In genomic region chr5:144965639-144966351, GRCm38 (mm10) we compare ENCODE assay signal across 8 mouse cellular contexts. TPM values are rescaled to one million over a fixed set of nuclear protein-coding genes. Genes with fewer than 3 reads are reported as not detected.
DNase-seq lines count a peak whose midpoint lies in the region; ATAC-seq and TF ChIP-seq lines count a peak whose summit lies in the region.

TSS of gene Smurf1 (minus strand) at chr5:144965847.

- peak; percentile 89 for DNase-seq in adrenal gland, adult 2 months
- peak; percentile 99 for DNase-seq in embryo, embryonic 11 days
- peak; percentile 96 for DNase-seq in limb, embryonic 10.5 days (ENCODE audit: low spot score)
- DNase-seq in skeletal muscle tissue, adult 2 months (ENCODE audit: low read depth, low spot score) = peak; percentile 71

- H3K4me2 ChIP-seq in intestine, postnatal 0 days (replicated peaks; ENCODE audit: low read depth) = peak within 1 kb of the TSS; percentile 80
- peak within 1 kb of the TSS; percentile 76 for H3K4me2 ChIP-seq in midbrain, embryonic 12.5 days (replicated peaks)

- no peaks in the 10 kb centered on the region for H3K27me3 ChIP-seq in intestine, postnatal 0 days (replicated peaks; ENCODE audit: control insufficient read depth, insufficient read depth, low read length)
- H3K27me3 ChIP-seq in limb, embryonic 10.5 days (ENCODE audit: low read depth, poor library complexity, severe bottlenecking) = peaks cover 18% of the 10 kb centered on the region
- peaks cover 14% of the 10 kb centered on the region for H3K27me3 ChIP-seq in midbrain, embryonic 12.5 days

- TF ChIP-seq CTCF in intestine, postnatal 0 days (IDR thresholded peaks at IDR 0.05; ENCODE audit: low read depth) = no peak

- under 1% methylated on average over 72 of the region's 89 CpGs for WGBS in intestine, postnatal 0 days
- 5% methylated on average over 87 of the region's 89 CpGs for WGBS in limb, embryonic 10.5 days
- WGBS in midbrain, embryonic 12.5 days = under 1% methylated on average over 74 of the region's 89 CpGs

- H3K4me1 ChIP-seq in intestine, postnatal 0 days (replicated peaks; ENCODE audit: control insufficient read depth, insufficient read depth, low read length) = no peaks in the 10 kb centered on the region
- H3K4me1 ChIP-seq in limb, embryonic 10.5 days = peaks cover 35% of the 10 kb centered on the region
- H3K4me1 ChIP-seq in midbrain, embryonic 12.5 days = peaks cover 21% of the 10 kb centered on the region

- H3K9ac ChIP-seq in intestine, postnatal 0 days (ENCODE audit: low read depth, low read length) = peak within 1 kb of the TSS; percentile 95
- peak within 1 kb of the TSS; percentile 93 for H3K9ac ChIP-seq in midbrain, embryonic 12.5 days (replicated peaks)

- peak within 1 kb of the TSS; percentile 96 for H3K27ac ChIP-seq in intestine, postnatal 0 days (ENCODE audit: low read depth, low read length)
- peak within 1 kb of the TSS; percentile 95 for H3K27ac ChIP-seq in limb, embryonic 10.5 days
- peak within 1 kb of the TSS; percentile 92 for H3K27ac ChIP-seq in midbrain, embryonic 12.5 days (replicated peaks)

- peak; percentile 45 for ATAC-seq in granulocyte monocyte progenitor cell, adult 5-6 weeks (replicated peaks; ENCODE audit: poor library complexity, severe bottlenecking)
- peak; percentile 80 for ATAC-seq in intestine, postnatal 0 days
- ATAC-seq in midbrain, embryonic 12.5 days (ENCODE audit: low FRiP score, low read depth) = peak; percentile 75
- no peak for ATAC-seq in erythroid progenitor cell, adult 5-6 weeks (replicated peaks; ENCODE audit: low FRiP score, poor library complexity, severe bottlenecking)

- no peaks in the 10 kb centered on the region for H3K9me3 ChIP-seq in intestine, postnatal 0 days (ENCODE audit: control insufficient read depth)
- H3K9me3 ChIP-seq in limb, embryonic 10.5 days (replicated peaks) = no peaks in the 10 kb centered on the region
- H3K9me3 ChIP-seq in midbrain, embryonic 12.5 days = no peaks in the 10 kb centered on the region

- no peaks in the 10 kb centered on the region for H3K36me3 ChIP-seq in intestine, postnatal 0 days (ENCODE audit: control insufficient read depth, insufficient read depth)
- no peaks in the 10 kb centered on the region for H3K36me3 ChIP-seq in limb, embryonic 10.5 days
- H3K36me3 ChIP-seq in midbrain, embryonic 12.5 days = no peaks in the 10 kb centered on the region

- peak within 1 kb of the TSS; percentile 89 for H3K4me3 ChIP-seq in intestine, postnatal 0 days (ENCODE audit: low read depth, low read length)
- H3K4me3 ChIP-seq in limb, embryonic 10.5 days = peak within 1 kb of the TSS; percentile 91
- peak within 1 kb of the TSS; percentile 96 for H3K4me3 ChIP-seq in midbrain, embryonic 12.5 days

RNA-seq across cellular contexts. Expression of gene Smurf1, which starts in this region (rescaled TPM):
- total RNA-seq in adrenal gland, adult 2 months (2021) = 10 to 100 TPM; 19.5 to 21.6 TPM
- polyA plus RNA-seq in adrenal gland, adult 2 months (2012; rRNA removed) = 18.6 and 20.7 TPM in 2 replicates
- total RNA-seq in granulocyte monocyte progenitor cell, adult 5-6 weeks (2014; fragmentation: Nextera tagmentation) = 2.0 and 5.9 TPM in 2 replicates
- 3.4 and 4.6 TPM in 2 replicates for total RNA-seq in granulocyte monocyte progenitor cell, adult 5-6 weeks (2017)
- 7.4 and 8.2 TPM in 2 replicates for polyA plus RNA-seq in intestine, postnatal 0 days (2015; fragmentation: Nextera tagmentation; extraction: Ambion mirVana)
- 15.0 and 19.4 TPM in 2 replicates for polyA plus RNA-seq in limb, embryonic 10.5 days (2016; fragmentation: Nextera tagmentation; extraction: Ambion mirVana)
- 28.3 and 31.8 TPM in 2 replicates for polyA plus RNA-seq in midbrain, embryonic 12.5 days (2016; fragmentation: Nextera tagmentation; extraction: Ambion mirVana)
- not detected in 2 replicates for total RNA-seq in erythroid progenitor cell, adult 5-6 weeks (2015; ENCODE audit: low replicate concordance)
- 1.9 and 2.1 TPM in 2 replicates for total RNA-seq in erythroid progenitor cell, adult 5-6 weeks (2017; ENCODE audit: low replicate concordance)
